Mouse (Mus musculus) spleen, postnatal 14 days (tissue): ENCODE results near the gene March6.

Experiments
- DNase-seq, 2 experiments: peaks; one replicate each; pipeline ENCODE4 v3.0.0; 2021 to 2022; ENCODE audit warnings: low spot score in 2 of 2

Gene March6

DNA sequence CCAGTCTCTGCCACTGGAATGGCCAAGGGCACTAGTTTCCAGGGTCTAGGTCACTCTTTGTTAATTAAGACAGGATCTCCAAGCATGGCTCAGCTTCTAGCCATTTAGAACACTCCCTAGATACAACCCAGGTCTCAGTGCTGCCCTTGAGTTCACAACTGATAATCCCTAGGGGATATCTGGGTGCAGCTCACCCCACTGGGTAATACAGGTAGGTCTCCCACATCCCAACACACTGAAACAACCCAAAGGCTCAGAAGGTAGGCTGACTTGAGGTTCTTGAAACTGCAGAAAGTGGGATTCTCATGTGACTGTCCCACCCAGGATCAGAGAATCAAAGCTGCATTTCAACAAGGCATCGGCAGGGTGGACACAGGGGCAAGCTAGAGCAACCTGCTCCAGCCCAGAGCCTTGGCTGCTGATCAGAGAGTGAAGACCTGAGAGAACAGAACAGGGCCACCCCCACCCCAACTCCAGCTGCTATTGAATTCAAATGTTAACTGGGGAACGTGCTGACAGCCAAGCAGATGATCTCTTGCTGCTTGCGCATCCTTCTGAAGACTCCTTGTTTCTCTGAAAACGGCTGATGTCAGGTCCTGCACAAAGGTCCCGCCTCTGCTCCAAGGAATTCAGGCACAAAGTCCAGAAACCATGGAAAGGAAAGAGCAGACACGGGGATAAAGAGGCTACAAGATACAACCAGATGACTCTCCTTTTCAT, 116.5 kb downstream of the March6 start:
- DNase-seq = no peak

DNA sequence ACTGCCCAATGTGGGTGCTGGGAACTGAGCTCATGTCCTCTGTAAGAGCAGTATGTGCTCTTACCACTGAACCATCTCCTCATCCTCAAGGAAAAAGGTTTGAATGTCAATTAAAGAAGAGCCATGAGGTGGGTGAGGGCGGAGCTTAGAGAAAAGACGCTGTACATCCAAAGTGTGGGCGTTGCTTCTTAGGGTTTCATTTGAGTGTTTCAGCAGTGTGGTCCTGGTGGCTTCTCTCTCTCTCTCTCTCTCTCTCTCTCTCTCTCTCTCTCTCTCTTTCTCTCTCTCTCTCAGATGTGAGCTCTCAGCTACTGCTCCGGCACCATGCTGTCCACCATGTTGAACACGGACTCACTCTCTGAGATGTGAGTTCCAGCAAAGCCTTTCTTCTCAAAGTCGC, 117.2 kb downstream of the March6 start:
- no peak for DNase-seq

DNA sequence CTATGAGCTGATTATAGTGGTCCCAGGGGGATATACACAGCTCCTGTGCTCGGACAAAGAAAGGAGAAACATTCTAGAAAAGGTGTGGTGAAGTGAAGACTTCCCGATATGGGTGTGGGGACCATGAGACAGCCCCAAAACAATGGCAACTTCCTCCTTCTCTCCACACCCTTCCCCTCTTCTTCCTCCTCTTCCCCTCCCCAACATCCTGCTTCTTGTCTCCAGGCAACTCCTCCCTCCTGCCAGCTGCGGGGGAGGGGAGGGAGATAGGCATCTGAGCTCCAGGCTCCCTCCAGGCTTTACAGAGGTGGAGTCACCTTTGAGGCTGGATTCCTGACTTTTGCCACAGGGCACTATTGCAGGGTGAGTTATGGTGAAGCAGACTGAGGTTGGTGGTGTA, 117.9 kb downstream of the March6 start:
- DNase-seq = no peak

DNA sequence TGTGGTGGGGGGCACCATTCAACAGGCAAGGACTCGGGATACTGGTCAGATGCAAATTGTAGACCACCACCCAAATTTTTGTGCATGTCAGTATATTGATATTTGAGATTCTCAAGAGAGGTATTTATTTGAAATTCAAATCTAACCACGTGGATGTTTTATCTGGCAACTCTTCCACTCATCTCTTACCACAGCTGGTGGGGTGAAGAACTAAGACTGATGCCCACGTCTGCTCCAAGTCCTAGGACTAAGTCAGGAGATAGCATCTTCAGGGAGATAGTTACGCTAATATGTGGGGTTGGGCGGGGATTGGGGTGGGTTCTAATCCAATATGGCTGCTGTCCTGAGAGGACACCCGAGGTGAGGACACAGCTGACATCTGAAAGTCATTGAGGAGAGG, 118.4 kb downstream of the March6 start:
- no peak for DNase-seq

DNA sequence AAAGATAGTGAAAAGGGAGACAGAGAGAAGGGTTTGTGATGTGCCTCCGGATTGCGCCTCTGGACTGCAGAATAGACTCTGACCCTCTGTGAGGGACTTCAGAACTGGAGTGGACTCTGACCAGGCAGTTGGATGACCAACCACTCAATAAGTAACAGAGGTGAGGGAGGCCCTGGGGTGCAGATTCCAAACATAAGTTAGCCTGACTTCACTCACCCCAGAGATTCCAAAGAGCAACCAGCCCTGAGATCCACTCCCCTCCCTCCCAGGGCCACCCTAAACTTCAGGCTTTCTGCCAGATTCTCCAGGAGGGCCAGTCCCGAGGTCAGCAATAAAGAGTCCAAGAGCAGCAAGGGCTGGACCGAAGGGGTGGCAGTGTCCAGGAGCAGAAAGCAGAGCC, 123.4 kb downstream of the March6 start:
- no peak for DNase-seq

DNA sequence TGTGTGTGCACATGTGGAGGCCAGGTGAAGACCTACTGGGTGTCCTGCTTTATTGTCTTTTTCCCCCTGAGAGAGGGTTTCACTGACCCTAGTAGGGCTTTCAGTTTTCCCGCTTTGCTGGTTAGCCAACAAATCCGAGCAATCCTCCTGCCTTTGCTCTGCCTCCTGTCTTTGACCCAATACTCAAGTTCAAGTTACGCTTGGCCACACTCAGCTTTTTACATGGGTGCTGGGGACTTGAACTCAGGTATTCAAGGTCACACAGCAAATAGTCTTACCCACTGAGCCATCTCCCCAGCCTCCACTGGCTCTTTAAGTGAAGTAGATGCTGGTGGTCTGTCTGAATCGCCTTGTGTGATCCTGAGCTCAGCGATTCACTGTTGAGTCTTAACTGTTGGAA, 124.0 kb downstream of the March6 start:
- DNase-seq = no peak
